Mouse (Mus musculus): Measurements from ENCODE around the gene Rcn1. TPM values are rescaled to one million over a fixed set of nuclear protein-coding genes. Genes with fewer than 3 reads are reported as not detected.

The Rcn1 gene
- 10 to 100 TPM; 30.7 to 31.0 TPM for total RNA-seq (2021)
- long read RNA-seq, experiment 1, transcript Rcn1-201 (6 exons, 2,720 nt): major isoform, 68 of 69 reads
- long read RNA-seq, experiment 1, partial matches to known transcripts: 1 of 69 reads
- long read RNA-seq, experiment 1, other reads (novel, unspliced or antisense): 0 of 69 reads
- long read RNA-seq, experiment 2, transcript Rcn1-201 (6 exons, 2,720 nt): major isoform, 71 of 75 reads
- long read RNA-seq, experiment 2, partial matches to known transcripts: 1 of 75 reads
- long read RNA-seq, experiment 2, other reads (novel, unspliced or antisense): 3 of 75 reads

- intact Hi-C loops (cut with DNase I): no loop called here
- DNase-seq: peak; percentile 83 to 85
Observed at GRCm38 (mm10) chr2:105399085-105399891, at the start of gene Rcn1. Gene Rcn1 (minus strand): TSS chr2:105399319.

- intact Hi-C loops (cut with DNase I): no loop called here
- peak; percentile 7 to 30 for DNase-seq
Observed at GRCm38 (mm10) chr2:105444072-105444471, 45.0 kb upstream of the Rcn1 start.

- DNase-seq: no peak
- intact Hi-C loops (cut with DNase I): no loop called here
Observed at GRCm38 (mm10) chr2:105439022-105439421, 39.9 kb upstream of the Rcn1 start.

DNA sequence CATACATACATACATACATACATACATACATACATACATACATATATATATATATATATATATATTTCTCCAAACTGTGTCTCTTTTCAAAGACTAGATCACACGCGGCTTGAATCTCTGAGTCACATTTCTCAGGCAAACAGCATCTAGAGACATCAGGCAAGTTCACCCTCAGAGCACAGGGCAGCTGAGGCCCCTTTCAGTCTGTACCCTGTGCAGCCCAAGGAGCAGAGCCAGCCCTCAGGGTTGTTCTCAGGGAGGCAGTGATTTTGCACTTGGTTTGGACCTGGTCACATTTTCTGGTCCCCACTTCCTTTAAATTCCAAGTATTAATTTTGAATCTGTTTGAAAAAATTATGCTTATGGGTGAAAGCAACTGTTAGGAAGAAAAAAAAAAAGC is 39.4 kb upstream of the Rcn1 start:
- DNase-seq: no peak
- intact Hi-C loops (cut with DNase I): no loop called here

DNA sequence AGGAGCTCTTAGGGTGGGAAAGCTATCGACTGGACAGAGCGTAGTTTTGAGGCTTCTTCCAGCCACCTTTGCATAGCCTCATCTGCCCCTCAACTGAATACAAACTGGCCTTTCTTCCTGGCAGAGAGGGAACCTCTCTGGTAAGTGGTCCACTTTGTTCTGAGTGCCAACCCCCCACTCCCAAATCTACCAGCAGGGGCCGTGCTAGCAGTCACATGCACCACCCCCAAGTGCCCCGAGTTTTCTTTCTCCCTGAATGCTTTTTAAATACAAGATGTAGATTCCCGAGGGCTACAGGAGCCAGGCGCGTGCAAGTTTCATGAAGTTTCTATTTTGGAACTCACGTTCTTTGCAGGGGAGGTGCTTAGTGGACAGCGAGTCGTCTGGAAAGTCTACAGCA is 33.8 kb upstream of the Rcn1 start:
- intact Hi-C loops (cut with DNase I): no loop called here

GRCm38 (mm10) chr2:105430373-105430772 is 31.3 kb upstream of the Rcn1 start:
- DNase-seq: no peak
- intact Hi-C loops (cut with DNase I): no loop called here

More for the DNA sequence above, 33.8 kb upstream of the Rcn1 start:
- no peak for DNase-seq

GRCm38 (mm10) chr2:105429899-105430298 is 30.8 kb upstream of the Rcn1 start:
- no peak for DNase-seq
- intact Hi-C loops (cut with DNase I): loop anchor here (5.0 kb wide), 2 partner anchors 63 to 173 kb away; no protein-coding TSS in a partner anchor

GRCm38 (mm10) chr2:105428467-105428866 is 29.3 kb upstream of the Rcn1 start:
- intact Hi-C loops (cut with DNase I): loop anchor here (1.0 to 5.0 kb wide), 3 partner anchors 61 to 171 kb away; no protein-coding TSS in a partner anchor
- no peak for DNase-seq

- peak; percentile 77 to 85 for DNase-seq
- intact Hi-C loops (cut with DNase I): loop anchor here (1.0 to 5.0 kb wide), 3 partner anchors 61 to 171 kb away; no protein-coding TSS in a partner anchor
Observed at GRCm38 (mm10) chr2:105428029-105428428, 28.9 kb upstream of the Rcn1 start.

DNA sequence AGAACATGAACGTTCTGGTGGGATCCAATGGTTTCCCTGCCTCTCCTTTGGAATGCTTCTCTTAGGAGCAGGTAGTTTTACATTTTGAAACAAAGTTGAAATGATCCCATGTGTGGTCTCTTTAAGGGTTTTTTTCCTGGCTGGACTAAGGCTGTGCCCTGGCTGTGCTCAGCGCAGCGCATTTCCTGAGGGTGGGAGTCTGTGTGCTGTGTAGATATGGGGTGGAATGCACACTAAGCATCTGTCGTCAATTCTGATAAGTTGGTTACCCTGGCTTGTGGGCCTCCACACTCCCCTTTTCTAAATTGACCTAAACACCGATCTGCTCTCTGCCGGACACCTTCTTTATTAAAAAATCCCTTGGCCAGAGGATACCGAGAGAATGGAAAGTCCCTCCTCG is 28.3 kb upstream of the Rcn1 start:
- intact Hi-C loops (cut with DNase I): loop anchor here (5.0 kb wide), 2 partner anchors 60 to 170 kb away; no protein-coding TSS in a partner anchor
- DNase-seq: no peak

- intact Hi-C loops (cut with DNase I): no loop called here
- DNase-seq: no peak
Observed at GRCm38 (mm10) chr2:105418629-105419227, 19.6 kb upstream of the Rcn1 start.

GRCm38 (mm10) chr2:105417663-105418062 is 18.5 kb upstream of the Rcn1 start:
- intact Hi-C loops (cut with DNase I): no loop called here
- DNase-seq: no peak

DNA sequence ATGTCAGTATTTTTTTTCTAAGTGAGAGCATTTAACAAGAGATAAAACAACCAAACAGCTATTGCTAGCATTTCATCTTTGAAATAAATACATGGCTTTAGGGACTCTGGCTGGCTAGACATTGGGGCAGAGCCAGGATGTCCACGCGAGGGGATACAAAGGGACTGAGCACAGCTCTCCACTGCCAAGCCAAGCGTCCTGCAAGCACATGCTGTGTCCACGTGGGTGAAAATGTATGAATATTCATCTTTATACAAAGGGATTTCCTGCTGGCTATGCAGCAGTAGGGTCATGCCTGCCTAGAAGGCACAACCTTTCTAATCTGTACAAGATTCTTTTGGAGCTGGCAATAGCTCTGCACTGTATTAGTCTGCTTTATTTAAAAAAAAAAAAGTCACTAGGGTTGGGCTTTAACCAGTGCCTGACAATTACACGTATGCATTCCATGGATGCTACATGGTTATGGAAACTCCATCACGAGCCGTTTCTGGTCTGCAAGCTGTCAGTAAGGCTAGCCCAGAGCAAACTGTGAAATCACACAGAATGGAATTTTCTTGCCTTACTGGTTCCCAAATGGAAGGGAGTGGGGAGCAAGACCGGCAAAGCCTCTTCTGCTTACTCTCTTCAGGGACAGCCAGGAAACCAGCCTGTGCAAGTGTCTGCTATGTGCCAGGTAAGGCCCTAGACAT is 17.7 kb upstream of the Rcn1 start:
- intact Hi-C loops (cut with DNase I): no loop called here
- DNase-seq: no peak

DNA sequence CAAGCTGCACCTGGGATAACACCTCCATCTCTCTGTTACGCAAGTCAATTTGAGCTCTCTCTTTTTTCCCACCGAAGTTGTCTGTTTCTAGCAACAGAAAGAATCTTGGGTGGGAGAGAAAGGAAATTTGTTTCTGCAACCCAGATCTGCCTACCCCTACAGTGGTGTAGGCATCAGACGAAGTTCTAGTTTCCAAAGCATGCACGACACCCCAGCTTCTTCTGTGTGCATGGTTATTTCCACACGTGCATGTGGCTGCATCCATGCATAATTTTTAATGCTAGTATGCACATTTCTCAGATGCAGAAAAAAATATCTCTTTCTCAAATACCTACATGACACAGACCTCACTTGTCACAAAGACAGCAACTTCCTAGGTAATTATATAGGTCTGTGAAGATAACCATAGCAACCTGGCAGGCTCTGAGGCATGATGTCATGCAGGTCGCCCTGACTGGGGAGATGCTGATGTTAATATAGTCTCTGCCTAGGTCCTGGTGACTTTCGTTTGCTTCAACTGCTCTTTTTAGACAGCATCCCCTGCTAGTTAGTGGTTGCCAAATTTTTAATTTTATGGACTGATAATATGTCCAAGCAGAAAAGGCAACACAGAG is 17.0 kb upstream of the Rcn1 start:
- no peak for DNase-seq
- intact Hi-C loops (cut with DNase I): no loop called here

GRCm38 (mm10) chr2:105414309-105414708 is 15.2 kb upstream of the Rcn1 start:
- intact Hi-C loops (cut with DNase I): no loop called here

GRCm38 (mm10) chr2:105409253-105409652 is 10.1 kb upstream of the Rcn1 start:
- intact Hi-C loops (cut with DNase I): no loop called here
- no peak for DNase-seq

More at GRCm38 (mm10) chr2:105414309-105414708, 15.2 kb upstream of the Rcn1 start:
- DNase-seq: no peak

GRCm38 (mm10) chr2:105408511-105408910 is 9.4 kb upstream of the Rcn1 start:
- peak; percentile 53 to 66 for DNase-seq
- intact Hi-C loops (cut with DNase I): no loop called here

DNA sequence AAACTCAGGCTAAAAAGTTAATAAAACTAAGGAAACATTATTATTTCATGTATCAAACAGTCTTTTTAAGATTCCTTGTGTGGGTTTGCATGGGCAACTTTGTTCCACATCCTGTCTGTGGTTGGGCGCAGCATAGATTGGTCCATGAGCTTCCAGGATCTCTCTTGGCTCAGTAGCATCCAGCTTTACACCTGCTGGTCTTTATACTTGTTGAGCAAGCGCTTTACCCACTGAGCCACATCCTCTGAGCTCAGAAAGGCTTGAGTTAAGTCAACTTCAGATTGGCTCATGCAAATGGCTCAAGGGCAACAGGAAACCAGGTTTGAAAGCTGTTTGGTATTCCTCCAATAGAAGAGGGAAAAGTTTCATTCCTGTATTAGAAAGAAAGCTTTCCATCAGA is 3.1 kb upstream of the Rcn1 start:
- intact Hi-C loops (cut with DNase I): no loop called here

GRCm38 (mm10) chr2:105400558-105400957 is 1.4 kb upstream of the Rcn1 start:
- no peak for DNase-seq
- intact Hi-C loops (cut with DNase I): no loop called here

More for the DNA sequence above, 3.1 kb upstream of the Rcn1 start:
- DNase-seq: no peak

DNA sequence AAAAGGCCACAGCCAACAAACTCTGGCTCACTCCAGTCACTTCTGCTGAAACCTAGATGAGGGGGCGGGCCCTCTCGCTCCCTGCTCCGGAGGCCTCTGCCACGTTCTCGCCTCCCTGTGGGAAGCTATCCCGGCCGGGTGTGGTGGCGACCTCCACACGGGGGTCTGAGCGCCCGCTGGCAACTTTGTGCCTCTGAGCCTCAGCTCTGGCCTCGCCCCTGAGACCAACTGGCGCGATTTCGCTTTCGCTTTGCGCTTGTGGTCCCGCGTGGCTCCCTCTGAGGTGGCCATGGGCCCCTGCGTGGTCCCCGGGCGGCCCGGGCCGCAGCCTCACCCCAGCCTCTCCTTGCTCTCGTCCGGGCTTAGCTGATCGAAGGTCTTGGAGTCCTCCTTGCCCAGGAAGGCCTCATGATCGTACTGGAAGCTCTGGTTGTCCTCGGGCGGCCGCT is 459 bp downstream of the Rcn1 start:
- peak; percentile 55 to 64 for DNase-seq

More for the DNA sequence above, 459 bp downstream of the Rcn1 start:
- intact Hi-C loops (cut with DNase I): no loop called here

Measured in heart, postnatal 14 days (tissue).